Mouse (Mus musculus): Measurements from ENCODE around the gene Llgl2.

Gene Llgl2

GRCm38 (mm10) chr11:115823774-115824740 is at the start of gene Llgl2:
Gene Llgl2 (plus strand): TSS chr11:115824049.
- DNase-seq, result peak; percentile 94

- no peak for DNase-seq
These were observed 49.2 kb upstream of the Llgl2 start for GRCm38 (mm10) chr11:115774653-115775052.

DNA sequence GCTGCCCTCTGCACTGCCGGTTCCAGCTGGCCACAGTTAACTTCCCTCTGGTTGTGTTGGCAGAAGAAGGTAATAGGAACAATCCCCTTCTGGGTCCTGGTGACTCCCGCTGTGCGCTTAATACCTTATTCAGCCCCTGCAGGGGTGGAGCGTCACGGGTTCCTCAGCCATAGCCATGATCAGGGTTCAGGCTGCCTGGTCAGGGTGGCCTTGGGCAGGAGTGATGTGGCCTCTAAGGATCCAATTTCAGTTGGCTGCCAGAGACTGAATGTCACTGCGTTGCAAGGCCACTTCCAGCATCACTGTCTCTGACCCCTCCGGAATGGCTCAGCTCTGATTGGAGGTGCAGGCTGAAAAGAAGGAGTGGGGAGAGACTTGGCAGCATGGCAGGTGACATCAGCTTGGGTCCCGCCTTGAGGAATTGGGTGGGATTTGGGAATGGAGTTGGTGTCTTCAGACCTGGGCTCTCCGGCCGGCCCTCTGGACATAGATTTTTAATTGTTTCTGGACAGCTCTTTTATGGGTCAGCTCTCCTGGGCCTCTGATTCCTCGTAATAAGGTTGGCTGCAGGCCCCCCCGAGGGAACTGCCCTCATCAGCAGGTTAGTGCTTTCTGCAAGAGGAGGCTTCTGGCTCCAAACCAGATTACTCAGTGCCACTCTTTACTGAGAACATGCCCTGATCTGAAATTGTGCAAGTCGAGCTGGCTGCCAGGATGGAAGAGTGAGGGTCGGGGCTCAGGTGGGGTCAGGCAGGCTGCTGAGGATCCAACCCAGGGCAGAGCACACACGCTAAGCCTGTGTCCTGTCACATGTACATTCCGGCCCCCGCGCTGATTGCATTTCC is 47.8 kb upstream of the Llgl2 start:
- DNase-seq, result no peak

DNA sequence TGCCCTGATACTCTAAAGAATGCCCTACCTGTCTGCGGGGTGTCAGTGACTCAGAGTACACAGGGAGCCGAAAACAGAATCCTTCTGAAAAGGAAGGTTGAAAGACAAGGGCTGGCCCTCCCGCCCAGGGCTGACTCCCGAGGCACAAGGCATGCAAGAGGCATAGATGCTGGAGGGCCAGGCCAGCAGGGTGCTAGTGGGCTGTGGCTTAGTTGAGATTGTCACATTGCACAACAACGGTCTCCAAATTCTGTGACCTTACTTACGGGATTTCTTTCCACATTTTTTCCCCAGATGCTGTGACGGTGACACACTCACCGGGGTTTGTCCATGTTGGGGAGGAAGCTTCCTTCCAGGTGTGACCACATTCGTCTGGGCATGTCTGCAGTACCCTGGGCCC is 46.9 kb upstream of the Llgl2 start:
- no peak for DNase-seq

GRCm38 (mm10) chr11:115777487-115778335 is 46.1 kb upstream of the Llgl2 start:
- DNase-seq, result no peak

GRCm38 (mm10) chr11:115779038-115779571 is 44.7 kb upstream of the Llgl2 start:
- peak; percentile 84 for DNase-seq

DNA sequence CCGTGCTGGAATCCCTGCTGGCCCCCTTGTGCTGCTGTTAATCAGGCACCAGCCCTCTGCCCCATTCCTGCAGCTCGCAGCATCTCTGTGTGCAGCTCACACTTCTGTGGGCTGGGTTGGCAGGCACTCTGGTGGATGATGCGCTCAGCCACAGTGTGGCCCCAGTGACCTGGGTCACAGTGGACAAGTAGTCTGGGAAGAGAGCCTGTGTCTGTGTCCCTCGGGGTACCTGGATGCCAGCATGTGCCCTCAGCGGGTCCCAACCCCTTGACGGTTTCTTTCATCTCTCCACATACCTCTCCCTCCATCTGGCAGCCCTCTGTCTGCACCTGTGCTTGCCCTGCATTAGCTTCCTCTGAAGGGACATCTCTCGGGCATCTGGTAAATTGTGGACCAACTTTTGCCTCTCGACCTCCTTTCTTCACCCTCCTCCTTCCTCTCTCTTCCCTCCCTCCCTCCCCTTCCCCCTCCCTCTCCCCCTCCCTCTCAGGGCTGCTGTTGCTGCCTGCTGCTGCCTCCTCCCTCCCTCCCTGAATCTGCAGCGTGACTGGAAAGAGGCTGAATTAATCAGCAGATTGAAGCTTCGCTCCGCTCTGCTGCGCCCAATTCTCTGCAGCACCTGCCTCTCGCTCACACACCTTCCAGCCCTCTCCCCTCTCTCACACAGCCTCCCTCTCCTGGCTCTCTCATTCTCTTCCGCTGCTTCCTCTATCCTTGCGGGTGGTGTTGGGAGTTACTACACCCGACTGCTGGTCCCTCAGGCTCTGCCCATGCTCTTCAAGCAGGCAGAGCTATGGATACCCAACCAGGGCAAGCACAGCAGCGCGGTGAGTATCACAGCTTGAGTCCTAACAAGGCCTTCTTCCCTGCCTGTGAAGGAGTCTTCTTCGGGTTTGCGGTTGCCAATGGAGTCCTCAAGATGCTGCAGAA is 43.4 kb upstream of the Llgl2 start:
- DNase-seq, result peak; percentile 71

DNA sequence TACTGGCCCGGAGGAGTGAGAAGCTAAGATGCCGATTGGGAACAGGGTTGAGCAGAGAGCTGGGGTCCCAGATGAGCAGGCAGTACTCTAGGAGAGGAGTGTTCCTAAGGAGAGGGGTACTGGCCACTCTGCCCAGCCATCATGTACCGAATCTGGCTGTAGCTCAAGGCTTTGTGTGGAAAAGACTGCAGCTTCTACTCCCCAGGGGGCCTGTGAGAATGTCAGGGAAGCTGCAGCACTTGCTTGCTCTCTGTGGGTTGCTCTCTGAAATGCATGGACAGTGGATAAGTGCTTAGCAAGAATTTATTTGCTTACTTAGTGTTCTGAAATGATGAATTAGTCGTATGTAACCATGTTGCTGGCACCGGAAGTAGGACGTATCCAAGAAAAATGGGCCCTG is 37.4 kb upstream of the Llgl2 start:
- no peak for DNase-seq

GRCm38 (mm10) chr11:115789787-115790186 is 34.1 kb upstream of the Llgl2 start:
- DNase-seq, result no peak

DNA sequence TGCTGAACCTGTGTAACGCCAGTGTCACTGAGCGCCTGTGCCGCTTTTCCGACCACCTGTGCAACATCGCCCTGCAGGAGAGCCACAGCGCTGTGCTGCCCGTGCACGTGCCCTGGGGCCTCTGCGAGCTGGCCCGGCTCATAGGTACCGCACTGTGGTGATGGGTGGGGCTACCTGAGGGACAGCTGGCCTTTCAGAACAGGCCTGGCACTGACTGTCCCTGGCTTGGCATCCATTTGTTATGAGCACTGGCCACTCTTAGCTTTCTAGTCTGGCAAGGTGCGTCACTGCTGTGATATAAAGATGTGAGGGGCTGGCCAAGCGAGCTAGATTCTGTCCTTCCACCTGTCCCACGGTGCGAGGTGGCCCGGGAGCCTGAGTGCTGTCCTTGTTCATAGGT is 31.9 kb upstream of the Llgl2 start:
- no peak for DNase-seq

DNA sequence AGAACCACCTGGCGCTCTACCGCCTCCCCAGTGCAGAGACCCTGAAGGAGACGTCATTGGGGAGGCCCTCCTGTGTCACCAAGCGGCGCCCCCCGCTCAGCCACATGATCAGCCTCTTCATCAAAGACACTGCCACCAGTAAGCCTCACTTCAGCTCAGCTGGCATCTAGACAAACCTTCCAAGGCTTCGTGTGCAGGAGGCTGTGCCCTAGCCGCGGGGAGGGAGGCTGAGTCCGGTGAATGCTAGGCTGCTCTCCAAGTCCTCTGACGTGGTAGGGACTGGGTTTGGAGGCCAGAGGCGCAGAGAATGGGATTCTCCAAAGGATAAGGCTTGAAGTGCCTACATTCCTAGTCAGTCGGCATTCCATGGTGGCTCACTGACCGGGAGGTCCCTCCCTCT is 31.5 kb upstream of the Llgl2 start:
- no peak for DNase-seq

GRCm38 (mm10) chr11:115796898-115797297 is 27.0 kb upstream of the Llgl2 start:
- no peak for DNase-seq

- DNase-seq, result no peak
These were observed 26.2 kb upstream of the Llgl2 start for GRCm38 (mm10) chr11:115797665-115798064.

DNA sequence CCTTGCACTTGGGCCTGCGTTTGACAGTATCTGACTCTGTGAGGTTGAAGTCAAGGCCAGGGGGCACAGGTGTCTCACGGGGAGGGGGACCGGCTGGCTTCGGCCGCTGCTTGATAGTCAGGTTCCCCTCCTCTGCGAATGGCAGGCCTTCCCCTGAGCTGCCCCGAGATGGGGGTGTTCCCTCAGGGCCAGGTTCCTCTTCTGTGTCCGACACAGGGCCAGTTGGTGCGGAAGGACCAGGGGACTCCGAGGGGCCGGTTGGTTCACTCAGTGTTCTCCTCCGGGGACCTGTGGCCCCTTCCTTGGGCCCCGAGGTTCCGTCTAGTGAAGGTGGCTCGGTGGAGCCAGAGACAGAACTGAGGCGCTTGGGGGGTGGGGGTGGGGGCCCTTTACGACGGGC is 22.9 kb upstream of the Llgl2 start:
- DNase-seq, result no peak

- DNase-seq, result no peak
These were observed 20.7 kb upstream of the Llgl2 start for GRCm38 (mm10) chr11:115803072-115803709.

DNA sequence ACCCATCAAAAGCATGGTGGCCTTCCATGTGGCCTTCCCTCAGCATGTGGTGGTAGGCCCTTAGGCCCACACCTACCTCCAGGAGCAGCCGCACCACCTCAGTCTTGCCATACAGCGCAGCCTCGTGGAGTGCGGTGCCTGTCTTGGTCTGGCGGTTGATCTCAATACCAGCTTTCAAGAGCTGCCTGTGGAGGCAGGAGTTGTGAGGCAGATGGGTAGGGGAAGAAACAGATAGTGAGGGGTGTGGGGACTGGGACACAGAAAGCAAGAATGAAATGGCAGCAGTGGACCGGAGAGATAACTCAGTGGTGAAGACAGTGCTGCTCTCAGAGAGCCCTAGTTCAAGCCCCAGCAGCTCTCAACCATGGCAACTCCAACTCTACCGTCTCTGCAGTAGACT is 18.8 kb upstream of the Llgl2 start:
- no peak for DNase-seq

- no peak for DNase-seq
These were observed 17.7 kb upstream of the Llgl2 start for GRCm38 (mm10) chr11:115806154-115806553.

DNA sequence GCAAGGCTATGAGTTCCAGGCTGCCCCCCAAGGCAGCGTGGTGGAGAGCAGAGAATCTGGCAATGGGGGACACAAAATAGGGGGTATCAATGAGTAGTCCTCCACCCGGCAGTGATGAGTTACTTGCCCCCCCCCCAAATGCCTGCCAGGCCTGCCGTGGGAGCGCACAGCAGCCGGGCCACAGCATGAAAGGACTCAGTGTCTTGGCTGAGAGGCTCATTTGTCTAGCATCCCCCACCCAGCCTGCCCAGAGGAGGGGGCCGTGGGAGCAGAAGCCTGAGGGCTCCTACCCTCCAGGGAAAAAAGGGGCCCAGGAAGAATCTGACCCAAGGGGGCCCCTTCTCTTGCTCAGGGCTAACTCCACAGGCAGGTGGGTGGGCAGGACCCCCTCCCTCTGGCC is 16.5 kb upstream of the Llgl2 start:
- DNase-seq, result no peak

GRCm38 (mm10) chr11:115807971-115808370 is 15.9 kb upstream of the Llgl2 start:
- DNase-seq, result no peak

DNA sequence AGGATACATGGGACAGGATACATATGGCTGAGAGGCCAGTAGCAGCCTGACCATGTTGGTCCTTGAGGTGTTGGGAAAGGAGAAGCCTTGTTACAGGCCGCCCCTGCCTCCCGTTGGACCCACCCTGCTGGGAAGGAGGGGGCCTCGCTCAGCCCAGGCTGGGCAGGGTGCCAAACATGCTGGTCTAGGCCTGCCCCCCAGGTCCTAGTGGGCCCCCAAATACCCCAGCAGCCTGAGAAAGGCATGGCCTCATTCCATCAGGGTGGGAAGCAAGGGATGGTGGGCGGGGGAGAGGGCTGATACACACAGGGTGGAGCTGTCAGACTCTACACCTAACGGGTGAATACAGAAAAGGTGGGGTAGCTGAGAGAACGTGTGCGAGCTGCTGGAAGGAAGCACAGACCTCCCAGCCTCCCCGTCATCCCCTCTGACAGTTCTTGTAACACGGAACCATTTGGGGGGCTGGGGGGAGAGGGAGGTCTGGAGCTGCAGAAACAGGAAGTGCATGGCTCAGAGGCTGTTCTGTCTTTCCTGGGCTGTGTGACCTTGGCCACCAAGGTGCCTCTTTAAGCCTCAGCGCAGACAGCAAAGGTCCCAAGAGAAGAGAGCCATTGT is 15.0 kb upstream of the Llgl2 start:
- no peak for DNase-seq
